Mouse (Mus musculus): ENCODE measurements around the gene Ipo11. TPM values are rescaled to one million over a fixed set of nuclear protein-coding genes. Genes with fewer than 3 reads are reported as not detected.

Ipo11 gene
- polyA plus RNA-seq (2014; fragmentation: Nextera tagmentation; extraction: Ambion mirVana), result 76.7 and 88.5 TPM in 2 replicates

GRCm38 (mm10) chr13:106936256-106937137 lies at the start of gene Ipo11:
Gene Ipo11 (minus strand): TSS chr13:106936958.
- peak within 1 kb of the TSS; percentile 96 for H3K9ac ChIP-seq (ENCODE audit: low read depth, low read length)
- WGBS, result under 1% methylated on average over 84 of the region's 84 CpGs
- peak within 1 kb of the TSS; percentile 98 for H3K4me3 ChIP-seq (ENCODE audit: low read length)
- peak; percentile 98 for ATAC-seq (ENCODE audit: low FRiP score, low TSS enrichment)
- no peaks in the 10 kb centered on the region for H3K36me3 ChIP-seq (ENCODE audit: control insufficient read depth, insufficient read depth, low read length)
- H3K9me3 ChIP-seq (ENCODE audit: control insufficient read depth, low read length), result no peaks in the 10 kb centered on the region
- H3K4me2 ChIP-seq (replicated peaks; ENCODE audit: low read depth, low read length), result peak within 1 kb of the TSS; percentile 61
- H3K4me1 ChIP-seq (ENCODE audit: control insufficient read depth, insufficient read depth, low read length), result no peaks in the 10 kb centered on the region
- no peaks in the 10 kb centered on the region for H3K27me3 ChIP-seq (ENCODE audit: control insufficient read depth, insufficient read depth, low read length)
- H3K27ac ChIP-seq (ENCODE audit: low read depth, low read length), result peak within 1 kb of the TSS; percentile 83

- no peak overlapping the region for H3K27ac ChIP-seq (ENCODE audit: low read depth, low read length)
- ATAC-seq (ENCODE audit: low FRiP score, low TSS enrichment), result no peak
- no peak overlapping the region for H3K4me2 ChIP-seq (replicated peaks; ENCODE audit: low read depth, low read length)
- no peak overlapping the region for H3K9ac ChIP-seq (ENCODE audit: low read depth, low read length)
- H3K27me3 ChIP-seq (ENCODE audit: control insufficient read depth, insufficient read depth, low read length), result no peaks in the 10 kb centered on the region
- H3K36me3 ChIP-seq (ENCODE audit: control insufficient read depth, insufficient read depth, low read length), result peaks cover 61% of the 10 kb centered on the region
- no peaks in the 10 kb centered on the region for H3K4me1 ChIP-seq (ENCODE audit: control insufficient read depth, insufficient read depth, low read length)
- no peak overlapping the region for H3K4me3 ChIP-seq (ENCODE audit: low read length)
- WGBS, result 90% methylated on average over 4 of the region's 4 CpGs
- no peaks in the 10 kb centered on the region for H3K9me3 ChIP-seq (ENCODE audit: control insufficient read depth, low read length)
Observed at GRCm38 (mm10) chr13:106961496-106961895, 24.7 kb upstream of the Ipo11 start.

- Histone ChIP-seq H3K27ac (ENCODE audit: low read depth, low read length) (no peak overlapping the region), H3K9ac (ENCODE audit: low read depth, low read length) (no peak overlapping the region), H3K9me3 (ENCODE audit: control insufficient read depth, low read length) (no peaks in the 10 kb centered on the region), H3K4me2 (replicated peaks; ENCODE audit: low read depth, low read length) (no peak overlapping the region), H3K36me3 (ENCODE audit: control insufficient read depth, insufficient read depth, low read length) (peaks cover 62% of the 10 kb centered on the region), H3K4me1 (ENCODE audit: control insufficient read depth, insufficient read depth, low read length) (no peaks in the 10 kb centered on the region), H3K27me3 (ENCODE audit: control insufficient read depth, insufficient read depth, low read length) (no peaks in the 10 kb centered on the region), H3K4me3 (ENCODE audit: low read length) (no peak overlapping the region)
- 95% methylated on average over 3 of the region's 3 CpGs for WGBS
- no peak for ATAC-seq (ENCODE audit: low FRiP score, low TSS enrichment)
Observed at GRCm38 (mm10) chr13:106960557-106960956, 23.8 kb upstream of the Ipo11 start.

GRCm38 (mm10) chr13:106958286-106958685 lies 21.5 kb upstream of the Ipo11 start:
- H3K36me3 ChIP-seq (ENCODE audit: control insufficient read depth, insufficient read depth, low read length), result peaks cover 69% of the 10 kb centered on the region
- no peak overlapping the region for H3K9ac ChIP-seq (ENCODE audit: low read depth, low read length)
- no peaks in the 10 kb centered on the region for H3K4me1 ChIP-seq (ENCODE audit: control insufficient read depth, insufficient read depth, low read length)
- H3K27me3 ChIP-seq (ENCODE audit: control insufficient read depth, insufficient read depth, low read length), result no peaks in the 10 kb centered on the region
- WGBS, result 93% methylated on average over 3 of the region's 3 CpGs
- ATAC-seq (ENCODE audit: low FRiP score, low TSS enrichment), result no peak
- no peaks in the 10 kb centered on the region for H3K9me3 ChIP-seq (ENCODE audit: control insufficient read depth, low read length)
- no peak overlapping the region for H3K4me3 ChIP-seq (ENCODE audit: low read length)
- H3K4me2 ChIP-seq (replicated peaks; ENCODE audit: low read depth, low read length), result no peak overlapping the region
- H3K27ac ChIP-seq (ENCODE audit: low read depth, low read length), result no peak overlapping the region

- H3K4me3 ChIP-seq (ENCODE audit: low read length), result no peak overlapping the region
- no peak for ATAC-seq (ENCODE audit: low FRiP score, low TSS enrichment)
- H3K36me3 ChIP-seq (ENCODE audit: control insufficient read depth, insufficient read depth, low read length), result peaks cover 68% of the 10 kb centered on the region
- whole genome bisulfite sequencing, result 89% methylated on average over 4 of the region's 4 CpGs
- no peak overlapping the region for H3K27ac ChIP-seq (ENCODE audit: low read depth, low read length)
- no peaks in the 10 kb centered on the region for H3K27me3 ChIP-seq (ENCODE audit: control insufficient read depth, insufficient read depth, low read length)
- H3K4me2 ChIP-seq (replicated peaks; ENCODE audit: low read depth, low read length), result no peak overlapping the region
- no peaks in the 10 kb centered on the region for H3K9me3 ChIP-seq (ENCODE audit: control insufficient read depth, low read length)
- no peaks in the 10 kb centered on the region for H3K4me1 ChIP-seq (ENCODE audit: control insufficient read depth, insufficient read depth, low read length)
- no peak overlapping the region for H3K9ac ChIP-seq (ENCODE audit: low read depth, low read length)
Observed at GRCm38 (mm10) chr13:106957554-106957953, 20.8 kb upstream of the Ipo11 start.

- Histone ChIP-seq H3K27ac (ENCODE audit: low read depth, low read length) (no peak overlapping the region), H3K36me3 (ENCODE audit: control insufficient read depth, insufficient read depth, low read length) (peaks cover 71% of the 10 kb centered on the region), H3K27me3 (ENCODE audit: control insufficient read depth, insufficient read depth, low read length) (no peaks in the 10 kb centered on the region), H3K4me1 (ENCODE audit: control insufficient read depth, insufficient read depth, low read length) (no peaks in the 10 kb centered on the region), H3K4me3 (ENCODE audit: low read length) (no peak overlapping the region), H3K4me2 (replicated peaks; ENCODE audit: low read depth, low read length) (no peak overlapping the region), H3K9ac (ENCODE audit: low read depth, low read length) (no peak overlapping the region), H3K9me3 (ENCODE audit: control insufficient read depth, low read length) (no peaks in the 10 kb centered on the region)
- no peak for ATAC-seq (ENCODE audit: low FRiP score, low TSS enrichment)
- 94% methylated on average over 3 of the region's 3 CpGs for WGBS
Observed at GRCm38 (mm10) chr13:106954880-106955279, 18.1 kb upstream of the Ipo11 start.

- H3K4me3 ChIP-seq (ENCODE audit: low read length), result peak overlapping the region; percentile 85
- peaks cover 6% of the 10 kb centered on the region; the same call in 1 of the 2 replicates for H3K4me1 ChIP-seq (ENCODE audit: control insufficient read depth, insufficient read depth, low read length)
- peak overlapping the region; percentile 73 for H3K4me2 ChIP-seq (replicated peaks; ENCODE audit: low read depth, low read length)
- ATAC-seq (ENCODE audit: low FRiP score, low TSS enrichment), result no peak
- peak overlapping the region; percentile 65; the same call in 1 of the 2 replicates for H3K27ac ChIP-seq (ENCODE audit: low read depth, low read length)
- H3K9ac ChIP-seq (ENCODE audit: low read depth, low read length), result peak overlapping the region; percentile 90
- no peaks in the 10 kb centered on the region for H3K9me3 ChIP-seq (ENCODE audit: control insufficient read depth, low read length)
- WGBS, result 5% methylated on average over 6 of the region's 6 CpGs
- no peaks in the 10 kb centered on the region for H3K27me3 ChIP-seq (ENCODE audit: control insufficient read depth, insufficient read depth, low read length)
- H3K36me3 ChIP-seq (ENCODE audit: control insufficient read depth, insufficient read depth, low read length), result peaks cover 29% of the 10 kb centered on the region
Observed at GRCm38 (mm10) chr13:106947583-106947982, 10.8 kb upstream of the Ipo11 start.

- Histone ChIP-seq H3K27ac (ENCODE audit: low read depth, low read length) (peak within 1 kb of the TSS; percentile 65; the same call in 1 of the 2 replicates), H3K9ac (ENCODE audit: low read depth, low read length) (peak within 1 kb of the TSS; percentile 90), H3K4me2 (replicated peaks; ENCODE audit: low read depth, low read length) (peak within 1 kb of the TSS; percentile 73), H3K27me3 (ENCODE audit: control insufficient read depth, insufficient read depth, low read length) (no peaks in the 10 kb centered on the region), H3K4me3 (ENCODE audit: low read length) (peak within 1 kb of the TSS; percentile 85), H3K9me3 (ENCODE audit: control insufficient read depth, low read length) (no peaks in the 10 kb centered on the region), H3K4me1 (ENCODE audit: control insufficient read depth, insufficient read depth, low read length) (peaks cover 6% of the 10 kb centered on the region; the same call in 1 of the 2 replicates), H3K36me3 (ENCODE audit: control insufficient read depth, insufficient read depth, low read length) (peaks cover 22% of the 10 kb centered on the region)
- ATAC-seq (ENCODE audit: low FRiP score, low TSS enrichment), result peak; percentile 99
- WGBS, result under 1% methylated on average over 68 of the region's 68 CpGs
Observed at GRCm38 (mm10) chr13:106946594-106947540, 10.1 kb upstream of the Ipo11 start, which contains the start of gene Dimt1. Gene Dimt1 (plus strand): TSS chr13:106947127.

All from kidney, embryonic 14.5 days (tissue).